Comparison of ENCODE assay signal across 9 mouse cellular contexts in genomic region chr5:127227929-127228595, GRCm38 (mm10). TPM values are rescaled to one million over a fixed set of nuclear protein-coding genes. Genes with fewer than 3 reads are reported as not detected.
DNase-seq lines count a peak whose midpoint lies in the region; ATAC-seq lines count a peak whose summit lies in the region.
"Had no signal": no experiment of that assay in that cellular context is flagged by ENCODE, and none has a peak within 500 bp of the region (broad histone marks: within the 10 kb centered on the region; RNA-seq: fewer than 3 reads in every experiment).

No protein-coding gene starts in this region.

- intact Hi-C loops in left cerebral cortex, postnatal 25 days (cut with DNase I) = no loop called here

- H3K36me3 ChIP-seq in kidney, embryonic 14.5 days (ENCODE audit: control insufficient read depth, insufficient read depth, low read length) = no peaks in the 10 kb centered on the region
- no peaks in the 10 kb centered on the region for H3K36me3 ChIP-seq in hindbrain, embryonic 10.5 days
- H3K36me3 ChIP-seq in midbrain, embryonic 16.5 days (ENCODE audit: control insufficient read depth, insufficient read depth, low read length) = no peaks in the 10 kb centered on the region
- H3K36me3 ChIP-seq: G1E had no signal

- ATAC-seq in kidney, embryonic 14.5 days (ENCODE audit: low FRiP score, low TSS enrichment) = no peak
- ATAC-seq in midbrain, embryonic 16.5 days = no peak

- peak overlapping the region; percentile 22 for H3K4me3 ChIP-seq in kidney, embryonic 14.5 days (ENCODE audit: low read length)
- peak overlapping the region; percentile 48 for H3K4me3 ChIP-seq in hindbrain, embryonic 10.5 days
- no peak overlapping the region for H3K4me3 ChIP-seq in midbrain, embryonic 16.5 days (ENCODE audit: low read depth, low read length)

- WGBS in kidney, embryonic 14.5 days = 3% methylated on average over 14 of the region's 14 CpGs
- WGBS in hindbrain, embryonic 10.5 days = 3% methylated on average over 14 of the region's 14 CpGs
- 4% methylated on average over 14 of the region's 14 CpGs for WGBS in midbrain, embryonic 16.5 days

- no peak overlapping the region for H3K9ac ChIP-seq in kidney, embryonic 14.5 days (ENCODE audit: low read depth, low read length)
- no peak overlapping the region; the same call in 1 of the 2 replicates for H3K9ac ChIP-seq in midbrain, embryonic 16.5 days (ENCODE audit: low read depth, low read length)

- H3K9me3 ChIP-seq in kidney, embryonic 14.5 days (ENCODE audit: control insufficient read depth, low read length) = no peaks in the 10 kb centered on the region
- no peaks in the 10 kb centered on the region for H3K9me3 ChIP-seq in hindbrain, embryonic 10.5 days
- H3K9me3 ChIP-seq in midbrain, embryonic 16.5 days (replicated peaks; ENCODE audit: control insufficient read depth, low read length, poor library complexity, severe bottlenecking) = no peaks in the 10 kb centered on the region

- H3K27me3 ChIP-seq in kidney, embryonic 14.5 days (ENCODE audit: control insufficient read depth, insufficient read depth, low read length) = no peaks in the 10 kb centered on the region
- H3K27me3 ChIP-seq in hindbrain, embryonic 10.5 days (ENCODE audit: insufficient read depth, poor library complexity, severe bottlenecking) = peaks cover 28% of the 10 kb centered on the region
- no peaks in the 10 kb centered on the region for H3K27me3 ChIP-seq in midbrain, embryonic 16.5 days (ENCODE audit: control insufficient read depth, insufficient read depth, low read depth, low read length)

- no peak overlapping the region for H3K27ac ChIP-seq in kidney, embryonic 14.5 days (ENCODE audit: low read depth, low read length)
- H3K27ac ChIP-seq in hindbrain, embryonic 10.5 days = peak overlapping the region; percentile 81
- H3K27ac ChIP-seq in midbrain, embryonic 16.5 days (ENCODE audit: low read length) = no peak overlapping the region

- DNase-seq in kidney, postnatal 4 days = no peak
- peak; percentile 75 for DNase-seq in embryo, embryonic 10 days (ENCODE audit: low spot score)
- peak; percentile 61 for DNase-seq in hindbrain, embryonic 10.5 days (ENCODE audit: low spot score)
- DNase-seq in left cerebral cortex, postnatal 25 days (ENCODE audit: low spot score in 2 of 2) = no peak
- DNase-seq in right cerebral cortex, postnatal 4 days = no peak
- no peak for DNase-seq in yolk sac, embryonic 10.5 days (ENCODE audit: low spot score)

- peak overlapping the region; percentile 39 for H3K4me2 ChIP-seq in kidney, embryonic 14.5 days (replicated peaks; ENCODE audit: low read depth, low read length)
- peak overlapping the region; percentile 15; the same call in 1 of the 2 replicates for H3K4me2 ChIP-seq in midbrain, embryonic 16.5 days (ENCODE audit: low read length)

- H3K4me1 ChIP-seq in kidney, embryonic 14.5 days (ENCODE audit: control insufficient read depth, insufficient read depth, low read length) = peaks cover 5% of the 10 kb centered on the region; the same call in 1 of the 2 replicates
- H3K4me1 ChIP-seq in hindbrain, embryonic 10.5 days (replicated peaks) = peaks cover 19% of the 10 kb centered on the region
- H3K4me1 ChIP-seq in midbrain, embryonic 16.5 days (ENCODE audit: control insufficient read depth, insufficient read depth, low read length) = peaks cover 5% of the 10 kb centered on the region

RNA-seq across cellular contexts. Expression of gene Tmem132c, which starts 13.5 kb away (rescaled TPM):
- polyA plus RNA-seq in kidney, embryonic 14.5 days (2014; fragmentation: Nextera tagmentation; extraction: Ambion mirVana) = 0.71 and 0.77 TPM in 2 replicates
- polyA plus RNA-seq in hindbrain, embryonic 10.5 days (2016; fragmentation: Nextera tagmentation; extraction: Ambion mirVana) = 24.0 and 33.2 TPM in 2 replicates
- polyA plus RNA-seq in midbrain, embryonic 16.5 days (2015; fragmentation: Nextera tagmentation; extraction: Ambion mirVana) = 11.8 and 12.7 TPM in 2 replicates
- 1 to 10 TPM; 6.0 to 6.4 TPM for total RNA-seq in left cerebral cortex, postnatal 25 days (2021)
- total RNA-seq: G1E had no signal
- polyA plus RNA-seq: G1E had no signal

Comparison
In these comparisons a context has a peak if more than half of its experiments do, and no peak if none do; other contexts are left out.
1. DNase-seq: peak in embryo, embryonic 10 days (single experiment) and hindbrain, embryonic 10.5 days (single experiment); none in kidney, postnatal 4 days (0 of 2), left cerebral cortex, postnatal 25 days (0 of 2), right cerebral cortex, postnatal 4 days (single experiment) and yolk sac, embryonic 10.5 days (single experiment).